19 mouse cellular contexts compared by ENCODE assay signal in the genomic region with DNA sequence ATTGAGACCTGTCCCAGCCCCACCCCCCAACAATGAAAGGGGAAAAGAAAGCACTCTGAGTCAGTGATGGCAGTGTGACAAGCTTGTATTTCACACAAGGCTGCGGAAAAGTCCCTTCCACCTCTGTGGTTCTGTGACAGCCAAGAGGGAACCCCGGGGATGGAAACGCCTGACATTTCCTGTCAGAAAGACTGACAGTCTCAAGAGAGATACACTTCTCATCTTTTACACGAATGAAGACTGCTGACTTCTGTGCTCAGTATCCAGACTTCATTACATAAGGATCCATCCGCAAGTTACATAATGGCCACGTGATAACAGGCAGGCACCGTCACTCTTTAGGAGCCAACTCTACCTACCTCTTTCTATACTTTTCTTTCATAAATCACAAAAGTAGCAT.
DNase-seq lines count a peak whose midpoint lies in the region; ATAC-seq lines count a peak whose summit lies in the region.
"Had no signal": no experiment of that assay in that cellular context is flagged by ENCODE, and none has a peak within 500 bp of the region (broad histone marks: within the 10 kb centered on the region; RNA-seq: fewer than 3 reads in every experiment).

No protein-coding gene starts in this region.

- no peak for DNase-seq in frontal cortex, postnatal 25 days (ENCODE audit: low spot score in 2 of 2)
- DNase-seq in right cerebral cortex, adult 18-20 months = peak; percentile 75
- no peak for DNase-seq in right cerebral cortex, postnatal 14 days
- peak; percentile 82 for DNase-seq in brain, adult 2 months (ENCODE audit: low read depth, low spot score)
- DNase-seq in natural killer cell, adult 2 months (ENCODE audit: low spot score in 2 of 2) = peak; percentile 48 to 56
- DNase-seq in c-Kit-positive CD71-positive TER-119-positive erythroid progenitor cells, embryonic 14.5 days (ENCODE audit: low spot score) = no peak
- DNase-seq in testis, postnatal 14 days (ENCODE audit: low spot score) = no peak
- DNase-seq: adrenal gland, postnatal 10 days; cerebellum, adult 18-20 months; heart, postnatal 10 days; kidney, postnatal 4 days; liver, postnatal 0 days; lung, postnatal 14 days; retina, postnatal 1 day; spleen, adult 18-20 months had no signal

- ATAC-seq in frontal cortex, adult (ENCODE audit: low TSS enrichment) = peak; percentile 24; the same call in 1 of the 2 replicates
- ATAC-seq: forebrain, embryonic 13.5 days; intestine, embryonic 15.5 days; liver, postnatal 0 days; midbrain, embryonic 15.5 days had no signal

Comparison
In these comparisons a context has a peak if more than half of its experiments do, and no peak if none do; other contexts are left out.
1. DNase-seq: peak in right cerebral cortex, adult 18-20 months (single experiment), brain, adult 2 months (single experiment) and natural killer cell, adult 2 months (2 of 2); none in frontal cortex, postnatal 25 days (0 of 2), right cerebral cortex, postnatal 14 days (single experiment), c-Kit-positive CD71-positive TER-119-positive erythroid progenitor cells, embryonic 14.5 days (single experiment) and testis, postnatal 14 days (single experiment).